Mouse (Mus musculus): ENCODE data around the gene Gm14180.

DNA sequence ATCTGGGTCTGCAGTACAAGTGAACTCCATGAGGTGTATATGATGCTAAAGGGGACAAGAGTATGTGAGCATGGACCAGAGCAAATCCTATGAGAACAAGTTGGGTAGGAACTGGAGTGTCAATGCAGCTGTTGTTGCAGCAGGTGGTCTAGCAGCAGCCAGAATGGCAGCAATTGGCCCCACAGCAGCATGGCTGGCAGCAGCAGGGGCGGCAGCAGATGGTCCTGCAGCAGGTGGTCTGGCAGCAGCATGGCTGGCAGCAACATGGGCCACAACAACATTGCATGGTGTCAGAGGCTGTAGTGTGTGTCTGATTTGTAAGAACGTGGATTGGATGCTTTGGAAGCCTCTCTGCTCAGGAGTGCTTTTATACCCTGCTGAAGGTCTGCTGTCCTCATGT, 10.0 kb downstream of the Gm14180 start:
- no peak for TF ChIP-seq POLR2A (IDR thresholded peaks at IDR 0.05; ENCODE audit: borderline replicate concordance, insufficient read depth, low read length)
- TF ChIP-seq CTCF (IDR thresholded peaks at IDR 0.05; ENCODE audit: borderline replicate concordance, insufficient read depth, low read depth, low read length) = no peak

Measured in cerebellum, adult 2 months (tissue).